Mouse (Mus musculus): ENCODE results near the gene Ndufa6. TPM values are rescaled to one million over a fixed set of nuclear protein-coding genes. Genes with fewer than 3 reads are reported as not detected.

The Ndufa6 gene
- polyA plus RNA-seq, 1 experiment from 2014 or later = 322 TPM

DNA sequence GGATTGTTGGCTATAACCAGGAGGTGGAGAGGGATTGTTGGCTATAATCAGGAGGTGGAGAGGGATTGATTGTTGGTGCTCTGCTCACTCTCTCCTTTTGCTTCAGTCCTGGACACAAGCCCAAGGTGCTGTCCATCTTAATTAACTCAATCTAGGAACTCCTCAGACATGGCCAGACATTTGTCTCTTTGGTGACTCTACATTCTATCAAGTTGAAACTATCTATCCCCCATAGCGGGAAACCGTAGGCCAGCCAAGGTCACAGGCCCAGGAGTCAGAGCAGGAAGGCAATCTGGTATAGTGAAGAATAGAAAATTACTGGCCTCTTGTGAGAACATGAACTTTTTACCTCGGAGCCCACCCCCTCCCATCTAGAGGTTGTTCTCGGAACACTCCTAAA is 8.1 kb upstream of the Ndufa6 start:
- WGBS = 88% methylated on average over 4 of the region's 4 CpGs
- Histone ChIP-seq H3K36me3 (no peaks in the 10 kb centered on the region), H3K27me3 (no peaks in the 10 kb centered on the region), H3K4me3 (no peak overlapping the region), H3K27ac (replicated peaks) (no peak overlapping the region), H3K9ac (replicated peaks) (no peak overlapping the region), H3K4me1 (no peaks in the 10 kb centered on the region), H3K9me3 (no peaks in the 10 kb centered on the region), H3K4me2 (replicated peaks) (no peak overlapping the region)
- no peak for ATAC-seq (replicated peaks)

GRCm38 (mm10) chr15:82361459-82362018 is 7.4 kb upstream of the Ndufa6 start:
- Histone ChIP-seq H3K9me3 (no peaks in the 10 kb centered on the region), H3K36me3 (no peaks in the 10 kb centered on the region), H3K27ac (replicated peaks) (no peak overlapping the region), H3K27me3 (no peaks in the 10 kb centered on the region), H3K4me3 (no peak overlapping the region), H3K9ac (replicated peaks) (no peak overlapping the region), H3K4me1 (no peaks in the 10 kb centered on the region), H3K4me2 (replicated peaks) (no peak overlapping the region)
- 76% methylated on average over 11 of the region's 11 CpGs for WGBS
- no peak for ATAC-seq (replicated peaks)

DNA sequence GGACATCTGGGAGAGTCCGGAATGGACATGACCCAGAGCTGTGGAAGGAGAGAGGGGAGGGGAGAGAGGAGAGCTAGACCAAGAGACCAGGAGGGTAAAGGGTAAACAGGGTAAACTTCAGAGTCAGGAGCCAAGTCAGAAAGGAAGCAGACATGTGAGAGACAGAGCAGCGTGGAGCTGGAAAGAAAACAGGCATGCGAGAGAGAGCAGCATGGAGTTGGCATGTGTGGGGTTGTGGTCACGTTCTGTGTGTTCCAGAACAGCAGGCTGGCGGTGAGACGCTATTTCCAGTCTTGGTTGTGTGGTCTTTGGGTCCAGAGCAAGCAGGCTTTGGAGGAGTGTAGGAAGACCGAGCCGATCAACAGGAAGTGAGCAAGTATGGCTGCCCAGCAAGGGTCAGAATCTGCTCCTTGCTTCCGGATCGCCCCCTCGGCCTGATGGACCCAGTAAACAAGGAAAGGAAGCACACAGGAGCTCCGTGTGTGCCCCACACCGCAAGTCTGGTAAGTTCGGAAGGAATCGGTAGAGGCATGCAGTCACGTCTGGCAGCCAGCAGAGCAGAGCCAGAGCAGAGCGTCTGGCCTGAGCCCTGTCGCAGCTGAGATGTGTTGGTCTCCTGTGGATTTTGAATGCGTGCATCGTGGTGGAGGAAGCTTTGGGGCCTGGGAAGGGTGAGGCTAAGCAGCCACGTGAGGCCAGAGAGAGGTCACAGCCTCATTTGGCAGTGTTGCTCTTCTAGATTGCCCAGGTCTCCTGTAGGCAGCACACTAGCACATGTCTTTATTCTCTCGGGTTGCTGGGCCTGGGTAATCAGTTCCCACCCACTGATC is 4.5 kb upstream of the Ndufa6 start:
- no peak overlapping the region for H3K4me3 ChIP-seq
- H3K4me1 ChIP-seq = peaks cover 6% of the 10 kb centered on the region
- no peak for ATAC-seq (replicated peaks)
- H3K36me3 ChIP-seq = no peaks in the 10 kb centered on the region
- WGBS = 72% methylated on average over 22 of the region's 22 CpGs
- no peak overlapping the region for H3K27ac ChIP-seq (replicated peaks)
- no peak overlapping the region for H3K9ac ChIP-seq (replicated peaks)
- H3K4me2 ChIP-seq (replicated peaks) = no peak overlapping the region
- H3K27me3 ChIP-seq = no peaks in the 10 kb centered on the region
- no peaks in the 10 kb centered on the region for H3K9me3 ChIP-seq

DNA sequence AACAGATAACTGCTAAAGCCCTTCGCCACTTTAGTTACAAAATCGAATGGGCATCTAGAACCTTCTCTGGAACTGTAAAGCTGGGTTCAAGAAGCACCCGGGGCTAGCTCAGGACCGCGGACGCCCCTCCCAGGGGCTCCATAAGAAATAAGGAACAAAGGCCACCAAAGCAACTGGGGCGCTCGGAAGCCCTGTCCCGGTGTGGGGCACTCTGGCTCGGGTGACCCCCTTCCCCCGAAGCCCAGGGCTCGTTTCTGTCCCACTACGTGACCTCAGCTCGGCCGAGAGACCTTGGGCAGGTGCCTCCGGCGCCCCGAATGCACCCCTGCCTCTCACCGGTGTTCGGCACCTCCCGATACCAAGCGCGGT is 393 bp downstream of the Ndufa6 start:
- ATAC-seq (replicated peaks) = no peak; the same call in 1 of the 2 replicates

DNA sequence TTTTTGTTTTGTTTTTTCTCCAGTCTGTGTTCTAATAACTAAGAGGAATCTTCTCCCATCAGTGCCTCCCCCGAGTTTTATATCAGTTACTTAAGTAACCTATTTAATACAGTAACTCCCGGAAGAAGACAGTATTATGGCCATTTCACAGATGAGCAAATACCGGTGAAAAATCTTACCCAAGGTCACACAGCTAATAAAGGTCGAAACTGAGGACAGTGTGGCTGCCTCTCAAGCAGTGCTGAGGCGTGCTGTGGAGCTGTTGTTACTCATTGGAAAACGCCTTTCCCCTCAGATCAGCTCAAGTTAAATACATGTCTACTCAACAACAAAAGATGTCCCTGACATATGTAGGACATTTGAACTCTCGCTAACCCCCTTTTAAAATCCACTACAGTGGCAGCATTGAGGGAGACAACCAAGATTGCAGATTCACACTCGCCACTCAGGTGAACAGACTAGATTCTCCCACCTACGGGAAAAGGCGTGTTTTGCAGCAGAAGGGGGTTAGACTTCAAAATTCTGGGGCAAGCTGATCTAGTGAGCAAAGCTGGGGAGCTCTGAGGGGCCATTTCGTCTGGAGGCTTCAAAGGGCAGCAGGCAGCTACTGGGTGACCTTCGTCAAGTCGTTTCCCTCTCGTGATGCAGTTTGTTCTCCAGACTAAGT is 911 bp downstream of the Ndufa6 start:
- ATAC-seq (replicated peaks) = peak; percentile 1; the same call in 1 of the 2 replicates
- H3K36me3 ChIP-seq = peaks cover 28% of the 10 kb centered on the region
- no peaks in the 10 kb centered on the region for H3K27me3 ChIP-seq
- no peaks in the 10 kb centered on the region for H3K9me3 ChIP-seq
- H3K4me3 ChIP-seq = peak overlapping the region; percentile 99
- 31% methylated on average over 14 of the region's 14 CpGs for WGBS
- peak overlapping the region; percentile 81 for H3K4me2 ChIP-seq (replicated peaks)
- peak overlapping the region; percentile 99 for H3K9ac ChIP-seq (replicated peaks)
- H3K4me1 ChIP-seq = peaks cover 26% of the 10 kb centered on the region
- peak overlapping the region; percentile 88; the same call in 1 of the 2 replicates for H3K27ac ChIP-seq (replicated peaks)

More for the DNA sequence above, 393 bp downstream of the Ndufa6 start:
- H3K9ac ChIP-seq (replicated peaks) = peak overlapping the region; percentile 99
- H3K9me3 ChIP-seq = no peaks in the 10 kb centered on the region
- H3K27me3 ChIP-seq = no peaks in the 10 kb centered on the region
- H3K36me3 ChIP-seq = peaks cover 22% of the 10 kb centered on the region
- under 1% methylated on average over 23 of the region's 23 CpGs for WGBS
- peak overlapping the region; percentile 99 for H3K4me3 ChIP-seq
- peak overlapping the region; percentile 88 for H3K27ac ChIP-seq (replicated peaks)
- H3K4me2 ChIP-seq (replicated peaks) = peak overlapping the region; percentile 81
- H3K4me1 ChIP-seq = peaks cover 26% of the 10 kb centered on the region

DNA sequence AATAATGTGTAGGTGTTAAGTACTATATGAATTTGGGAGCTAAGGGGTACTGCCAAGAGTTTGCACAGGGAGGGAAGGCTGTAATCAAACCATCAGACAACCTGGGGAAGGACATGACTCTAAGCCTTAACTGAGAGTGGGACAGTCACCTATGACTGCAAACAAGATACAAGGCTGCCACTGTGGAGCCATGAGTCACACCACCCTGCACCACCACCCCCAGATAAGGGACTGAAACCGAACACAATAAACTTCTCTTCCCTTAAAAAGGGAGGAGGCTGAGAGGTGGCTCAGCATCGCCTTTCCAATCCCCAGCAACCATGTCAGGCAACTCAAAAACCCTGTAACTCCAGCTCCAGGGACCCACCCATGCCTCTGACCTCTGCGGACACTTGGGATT is 2.6 kb downstream of the Ndufa6 start:
- peaks cover 33% of the 10 kb centered on the region for H3K36me3 ChIP-seq
- H3K27ac ChIP-seq (replicated peaks) = no peak overlapping the region
- peaks cover 42% of the 10 kb centered on the region for H3K4me1 ChIP-seq
- no peaks in the 10 kb centered on the region for H3K9me3 ChIP-seq
- H3K4me3 ChIP-seq = no peak overlapping the region
- H3K27me3 ChIP-seq = no peaks in the 10 kb centered on the region
- no peak overlapping the region for H3K4me2 ChIP-seq (replicated peaks)
- no peak for ATAC-seq (replicated peaks)
- 88% methylated on average over 3 of the region's 3 CpGs for WGBS
- H3K9ac ChIP-seq (replicated peaks) = no peak overlapping the region

GRCm38 (mm10) chr15:82350349-82350748 is 3.8 kb downstream of the Ndufa6 start:
- H3K4me2 ChIP-seq (replicated peaks) = no peak overlapping the region
- no peak for ATAC-seq (replicated peaks)
- H3K4me3 ChIP-seq = no peak overlapping the region

GRCm38 (mm10) chr15:82348999-82349341 is 5.2 kb downstream of the Ndufa6 start:
- H3K27me3 ChIP-seq = no peaks in the 10 kb centered on the region
- H3K4me1 ChIP-seq = peaks cover 36% of the 10 kb centered on the region
- no peak overlapping the region for H3K4me3 ChIP-seq
- no peak for ATAC-seq (replicated peaks)
- no peaks in the 10 kb centered on the region for H3K9me3 ChIP-seq
- peaks cover 33% of the 10 kb centered on the region for H3K36me3 ChIP-seq
- H3K27ac ChIP-seq (replicated peaks) = no peak overlapping the region
- WGBS = 88% methylated on average over 2 of the region's 2 CpGs
- H3K9ac ChIP-seq (replicated peaks) = no peak overlapping the region
- no peak overlapping the region for H3K4me2 ChIP-seq (replicated peaks)

More at GRCm38 (mm10) chr15:82350349-82350748, 3.8 kb downstream of the Ndufa6 start:
- Histone ChIP-seq H3K36me3 (peaks cover 33% of the 10 kb centered on the region), H3K9ac (replicated peaks) (no peak overlapping the region), H3K4me1 (peaks cover 43% of the 10 kb centered on the region), H3K27me3 (no peaks in the 10 kb centered on the region), H3K9me3 (no peaks in the 10 kb centered on the region), H3K27ac (replicated peaks) (no peak overlapping the region)
- 94% methylated on average over 4 of the region's 4 CpGs for WGBS

GRCm38 (mm10) chr15:82348258-82348998 is 5.7 kb downstream of the Ndufa6 start:
- Histone ChIP-seq H3K4me3 (no peak overlapping the region), H3K36me3 (peaks cover 33% of the 10 kb centered on the region), H3K27me3 (no peaks in the 10 kb centered on the region), H3K4me2 (replicated peaks) (no peak overlapping the region), H3K27ac (replicated peaks) (no peak overlapping the region), H3K9ac (replicated peaks) (no peak overlapping the region), H3K4me1 (peaks cover 36% of the 10 kb centered on the region), H3K9me3 (no peaks in the 10 kb centered on the region)
- 88% methylated on average over 8 of the region's 8 CpGs for WGBS
- no peak for ATAC-seq (replicated peaks)

DNA sequence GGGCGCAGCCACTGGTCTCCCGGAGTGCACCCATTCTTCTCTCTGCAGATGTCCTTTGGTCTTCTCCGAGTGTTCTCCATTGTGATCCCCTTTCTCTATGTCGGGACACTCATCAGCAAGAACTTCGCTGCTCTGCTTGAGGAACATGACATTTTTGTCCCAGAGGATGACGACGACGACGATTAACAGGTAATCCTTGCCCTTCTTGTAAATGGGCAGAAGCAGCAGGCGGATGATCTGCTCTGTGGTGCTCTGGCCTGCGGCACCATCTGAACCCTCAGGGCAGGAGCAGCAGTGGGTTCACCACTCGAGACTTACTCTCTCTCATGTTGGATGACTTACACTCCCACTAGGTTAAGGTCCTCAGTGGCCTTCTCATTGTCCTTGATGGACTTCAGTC is 6.3 kb downstream of the Ndufa6 start:
- Histone ChIP-seq H3K9ac (replicated peaks) (no peak overlapping the region), H3K27ac (replicated peaks) (no peak overlapping the region), H3K4me2 (replicated peaks) (0 out of 2 replicates have a peak overlapping the region, but pooled peaks have one; percentile 58), H3K9me3 (no peaks in the 10 kb centered on the region), H3K36me3 (peaks cover 33% of the 10 kb centered on the region), H3K4me3 (no peak overlapping the region), H3K27me3 (no peaks in the 10 kb centered on the region), H3K4me1 (peaks cover 30% of the 10 kb centered on the region)
- WGBS = 93% methylated on average over 12 of the region's 12 CpGs
- no peak for ATAC-seq (replicated peaks)

DNA sequence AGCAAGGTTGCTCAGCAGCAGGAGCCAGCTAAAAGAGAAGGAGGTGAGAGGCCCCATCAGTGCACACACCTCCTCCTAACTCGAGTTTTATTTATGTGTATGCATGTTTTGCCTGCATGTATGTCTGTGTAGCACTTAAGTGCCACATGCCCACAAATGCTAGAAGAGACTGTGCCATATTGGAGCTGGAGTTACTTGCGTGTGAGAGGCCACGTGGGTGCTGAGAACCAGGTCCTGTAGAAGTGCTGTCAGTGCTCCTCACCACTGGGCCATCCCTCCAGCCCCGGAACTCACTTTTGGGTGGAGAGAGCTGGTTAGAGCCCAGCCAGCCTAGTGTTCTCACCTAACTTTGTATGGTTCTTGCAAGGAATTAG is 6.8 kb downstream of the Ndufa6 start:
- peak overlapping the region; percentile 79 for H3K4me3 ChIP-seq
- H3K9ac ChIP-seq (replicated peaks) = peak overlapping the region; percentile 54
- H3K27me3 ChIP-seq = no peaks in the 10 kb centered on the region
- ATAC-seq (replicated peaks) = no peak
- WGBS = 84% methylated on average over 4 of the region's 4 CpGs
- H3K9me3 ChIP-seq = no peaks in the 10 kb centered on the region
- H3K36me3 ChIP-seq = peaks cover 33% of the 10 kb centered on the region
- no peak overlapping the region for H3K27ac ChIP-seq (replicated peaks)
- H3K4me1 ChIP-seq = peaks cover 25% of the 10 kb centered on the region
- H3K4me2 ChIP-seq (replicated peaks) = peak overlapping the region; percentile 58
